In genomic region chr19:59470913-59471312, GRCm38 (mm10) we compare ENCODE assay signal across 13 mouse cellular contexts. TPM values are rescaled to one million over a fixed set of nuclear protein-coding genes. Genes with fewer than 3 reads are reported as not detected.
DNase-seq lines count a peak whose midpoint lies in the region; ATAC-seq lines count a peak whose summit lies in the region.
"Had no signal": no experiment of that assay in that cellular context is flagged by ENCODE, and none has a peak within 500 bp of the region (broad histone marks: within the 10 kb centered on the region; RNA-seq: fewer than 3 reads in every experiment).

No protein-coding gene starts in this region.

- no peak for DNase-seq in heart, embryonic 10.5 days (ENCODE audit: low spot score)
- DNase-seq in heart, postnatal 10 days, result no peak
- peak; percentile 45 for DNase-seq in embryo, embryonic 11 days
- DNase-seq in hindbrain, embryonic 11.5 days (ENCODE audit: low spot score), result peak; percentile 44
- no peak for DNase-seq in layer of hippocampus, postnatal 36 days
- DNase-seq in frontal cortex, adult 2 months (ENCODE audit: extremely low spot score in 1 of 2, low spot score in 1 of 2), result no peak
- no peak for DNase-seq in adrenal gland, adult 2 months
- DNase-seq: cerebellum, adult 18-20 months; kidney, postnatal 36 days; lung, postnatal 4 days had no signal

- H3K9ac ChIP-seq in hindbrain, embryonic 11.5 days (ENCODE audit: low read depth, low read length), result no peak overlapping the region
- H3K9ac ChIP-seq in midbrain, embryonic 13.5 days (replicated peaks), result 0 out of 2 replicates have a peak overlapping the region, but pooled peaks have one; percentile 32

- no peaks in the 10 kb centered on the region for H3K9me3 ChIP-seq in heart, embryonic 10.5 days
- H3K9me3 ChIP-seq in hindbrain, embryonic 11.5 days (ENCODE audit: control insufficient read depth, low read length), result no peaks in the 10 kb centered on the region
- H3K9me3 ChIP-seq in midbrain, embryonic 13.5 days, result no peaks in the 10 kb centered on the region
- H3K9me3 ChIP-seq: G1E had no signal

- 0 out of 2 replicates have a peak overlapping the region, but pooled peaks have one; percentile 16 for H3K27ac ChIP-seq in heart, embryonic 10.5 days
- no peak overlapping the region for H3K27ac ChIP-seq in hindbrain, embryonic 11.5 days (ENCODE audit: low read depth, low read length)
- H3K27ac ChIP-seq in midbrain, embryonic 13.5 days, result no peak overlapping the region

- peaks cover 31% of the 10 kb centered on the region for H3K4me1 ChIP-seq in heart, embryonic 10.5 days
- peaks cover 2% of the 10 kb centered on the region; the same call in 1 of the 2 replicates for H3K4me1 ChIP-seq in hindbrain, embryonic 11.5 days (replicated peaks; ENCODE audit: control insufficient read depth, insufficient read depth, low read length)
- H3K4me1 ChIP-seq in midbrain, embryonic 13.5 days (replicated peaks), result peaks cover 59% of the 10 kb centered on the region

- peak overlapping the region; percentile 49 for H3K4me3 ChIP-seq in heart, embryonic 10.5 days
- H3K4me3 ChIP-seq in hindbrain, embryonic 11.5 days (ENCODE audit: low read depth, low read length), result no peak overlapping the region
- H3K4me3 ChIP-seq in midbrain, embryonic 13.5 days (replicated peaks), result no peak overlapping the region

- H3K36me3 ChIP-seq in heart, embryonic 10.5 days, result no peaks in the 10 kb centered on the region
- no peaks in the 10 kb centered on the region for H3K36me3 ChIP-seq in hindbrain, embryonic 11.5 days (ENCODE audit: control insufficient read depth, insufficient read depth, low read length)
- H3K36me3 ChIP-seq in midbrain, embryonic 13.5 days, result no peaks in the 10 kb centered on the region
- H3K36me3 ChIP-seq: G1E had no signal

- ATAC-seq in hindbrain, embryonic 11.5 days (ENCODE audit: low FRiP score), result no peak
- no peak for ATAC-seq in midbrain, embryonic 13.5 days

- no peak overlapping the region for H3K4me2 ChIP-seq in hindbrain, embryonic 11.5 days (replicated peaks; ENCODE audit: low read depth, low read length)
- H3K4me2 ChIP-seq in midbrain, embryonic 13.5 days (replicated peaks), result peak overlapping the region; percentile 24

- under 1% methylated on average over 13 of the region's 13 CpGs for WGBS in heart, embryonic 10.5 days
- 0% methylated on average over 13 of the region's 13 CpGs for WGBS in hindbrain, embryonic 11.5 days
- 1% methylated on average over 13 of the region's 13 CpGs for WGBS in midbrain, embryonic 13.5 days

- peaks cover 83% of the 10 kb centered on the region for H3K27me3 ChIP-seq in heart, embryonic 10.5 days (ENCODE audit: insufficient read depth, poor library complexity, severe bottlenecking)
- H3K27me3 ChIP-seq in hindbrain, embryonic 11.5 days (ENCODE audit: control insufficient read depth, insufficient read depth, low read length), result peaks cover 70% of the 10 kb centered on the region
- H3K27me3 ChIP-seq in midbrain, embryonic 13.5 days, result peaks cover 79% of the 10 kb centered on the region

- intact Hi-C loops in heart, postnatal 10 days (cut with DNase I), result no loop called here

RNA-seq across cellular contexts. Expression of gene Emx2, which starts 12.7 kb away (rescaled TPM):
- 1.1 and 1.7 TPM in 2 replicates for polyA plus RNA-seq in heart, embryonic 10.5 days (2016; fragmentation: Nextera tagmentation; extraction: Ambion mirVana)
- not detected for total RNA-seq in heart, postnatal 10 days (2021)
- 1.0 and 1.4 TPM in 2 replicates for polyA plus RNA-seq in hindbrain, embryonic 11.5 days (2014; fragmentation: Nextera tagmentation; extraction: Ambion mirVana)
- 16.3 and 20.3 TPM in 2 replicates for polyA plus RNA-seq in midbrain, embryonic 13.5 days (2015; fragmentation: Nextera tagmentation; extraction: Ambion mirVana)
- total RNA-seq in layer of hippocampus, postnatal 36 days (2021), result 10 to 100 TPM; 27.0 to 29.0 TPM
- 9.6 and 12.1 TPM in 2 replicates for polyA plus RNA-seq in frontal cortex, adult 2 months (2012; rRNA removed)
- under 1 TPM in 1 of 2 experiments, not detected in 1; 0.55 TPM for total RNA-seq in adrenal gland, adult 2 months (2021)
- polyA plus RNA-seq in adrenal gland, adult 2 months (2012; rRNA removed), result 0.18 and 0.24 TPM in 2 replicates
- total RNA-seq: liver, adult 2 months had no signal
- polyA plus RNA-seq: G1E; liver, adult 2 months had no signal

Comparison
In these comparisons a context has a peak if more than half of its experiments do, and no peak if none do; other contexts are left out.
1. DNase-seq: peak in embryo, embryonic 11 days (single experiment) and hindbrain, embryonic 11.5 days (single experiment); none in heart, embryonic 10.5 days (single experiment), heart, postnatal 10 days (0 of 2), layer of hippocampus, postnatal 36 days (0 of 2), frontal cortex, adult 2 months (0 of 2) and adrenal gland, adult 2 months (single experiment).